Mouse (Mus musculus) kidney, postnatal 10 days (tissue): ENCODE data around the gene Kifc1.

ENCODE experiments used
- DNase-seq: peaks from one replicate; pipeline ENCODE4 v3.0.0; 2021; ENCODE audit warnings: mixed read lengths

Kifc1 gene

GRCm38 (mm10) chr17:33829561-33829960 is 60.9 kb downstream of the Kifc1 start:
- DNase-seq, result no peak

- DNase-seq, result peak; percentile 82
These were observed 61.6 kb downstream of the Kifc1 start for GRCm38 (mm10) chr17:33828892-33829291.

- peak; percentile 84 for DNase-seq
These were observed 63.6 kb downstream of the Kifc1 start for GRCm38 (mm10) chr17:33826850-33827249.
